In genomic region chr8:10172278-10172677, GRCm38 (mm10) we compare ENCODE assay signal across 17 mouse cellular contexts. TPM values are rescaled to one million over a fixed set of nuclear protein-coding genes. Genes with fewer than 3 reads are reported as not detected.
"Had no signal": no experiment of that assay in that cellular context is flagged by ENCODE, and none has a peak within 500 bp of the region (broad histone marks: within the 10 kb centered on the region; RNA-seq: fewer than 3 reads in every experiment).

No protein-coding gene starts in this region.

- H3K9ac ChIP-seq: liver, embryonic 15.5 days; midbrain, embryonic 15.5 days; neural tube, embryonic 12.5 days; stomach, embryonic 15.5 days had no signal

- H3K9me3 ChIP-seq: limb, embryonic 10.5 days; liver, embryonic 15.5 days; megakaryocyte, embryonic 14.5 days; midbrain, embryonic 15.5 days; neural tube, embryonic 12.5 days; stomach, embryonic 15.5 days had no signal

- H3K27ac ChIP-seq: layer of hippocampus, adult 2 months; limb, embryonic 10.5 days; liver, embryonic 15.5 days; midbrain, embryonic 15.5 days; neural tube, embryonic 12.5 days; stomach, embryonic 15.5 days had no signal

- H3K27me3 ChIP-seq: liver, embryonic 15.5 days; megakaryocyte, embryonic 14.5 days; midbrain, embryonic 15.5 days; neural tube, embryonic 12.5 days; stomach, embryonic 15.5 days had no signal

- H3K4me3 ChIP-seq: layer of hippocampus, adult 2 months; limb, embryonic 10.5 days; liver, embryonic 15.5 days; megakaryocyte, embryonic 14.5 days; midbrain, embryonic 15.5 days; neural tube, embryonic 12.5 days; stomach, embryonic 15.5 days had no signal

- ATAC-seq: lung, postnatal 0 days; midbrain, embryonic 15.5 days had no signal

- H3K4me2 ChIP-seq: liver, embryonic 11.5 days; liver, embryonic 15.5 days; midbrain, embryonic 15.5 days; neural tube, embryonic 12.5 days; stomach, embryonic 15.5 days had no signal

- H3K4me1 ChIP-seq: liver, embryonic 15.5 days; megakaryocyte, embryonic 14.5 days had no signal

- DNase-seq: kidney, postnatal 10 days; kidney, postnatal 4 days; lung, adult 2 months; lung, postnatal 36 days; right cerebral cortex, postnatal 4 days; spleen, adult 18-20 months; thymus, postnatal 4 days had no signal

- H3K36me3 ChIP-seq: limb, embryonic 10.5 days; liver, embryonic 15.5 days; midbrain, embryonic 15.5 days; neural tube, embryonic 12.5 days; stomach, embryonic 15.5 days had no signal

RNA-seq across cellular contexts. Expression of gene Myo16, which starts 18.6 kb away (rescaled TPM):
- total RNA-seq: monocyte, adult 5-6 weeks had no signal
